Mouse (Mus musculus) spleen, adult 12 weeks (tissue): ENCODE results near the gene Taar8c.

Source experiments
- DNase-seq: peaks from one replicate; pipeline ENCODE4 v3.0.0; 2022; ENCODE audit warnings: low spot score

Gene Taar8c

GRCm38 (mm10) chr10:24058986-24059385 lies 42.7 kb downstream of the Taar8c start:
- no peak for DNase-seq

GRCm38 (mm10) chr10:24052039-24052438 lies 49.7 kb downstream of the Taar8c start:
- DNase-seq = no peak
